22 mouse cellular contexts compared by ENCODE assay signal in genomic region chr7:115362117-115362516, GRCm38 (mm10).
DNase-seq lines count a peak whose midpoint lies in the region; ATAC-seq and TF ChIP-seq lines count a peak whose summit lies in the region.
"Had no signal": no experiment of that assay in that cellular context is flagged by ENCODE, and none has a peak within 500 bp of the region (broad histone marks: within the 10 kb centered on the region; RNA-seq: fewer than 3 reads in every experiment).

No protein-coding gene starts in this region.

- WGBS in intestine, postnatal 0 days: 87% methylated on average over 2 of the region's 2 CpGs
- WGBS in intestine, embryonic 15.5 days: 76% methylated on average over 2 of the region's 2 CpGs
- WGBS in midbrain, embryonic 11.5 days: 88% methylated on average over 2 of the region's 2 CpGs
- WGBS in midbrain, postnatal 0 days: 86% methylated on average over 2 of the region's 2 CpGs
- WGBS in stomach, postnatal 0 days: 82% methylated on average over 2 of the region's 2 CpGs

- no peaks in the 10 kb centered on the region for H3K4me1 ChIP-seq in intestine, postnatal 0 days (replicated peaks; ENCODE audit: control insufficient read depth, insufficient read depth, low read length)
- no peaks in the 10 kb centered on the region for H3K4me1 ChIP-seq in intestine, embryonic 15.5 days (replicated peaks)
- no peaks in the 10 kb centered on the region for H3K4me1 ChIP-seq in midbrain, embryonic 11.5 days (ENCODE audit: control insufficient read depth, insufficient read depth, low read length)
- no peaks in the 10 kb centered on the region for H3K4me1 ChIP-seq in midbrain, postnatal 0 days (ENCODE audit: insufficient read depth, low read length)
- no peaks in the 10 kb centered on the region for H3K4me1 ChIP-seq in G1E (ENCODE audit: insufficient read depth, low read depth, low read length)
- H3K4me1 ChIP-seq in stomach, postnatal 0 days (replicated peaks; ENCODE audit: control insufficient read depth, insufficient read depth): no peaks in the 10 kb centered on the region

- H3K4me2 ChIP-seq in intestine, postnatal 0 days (replicated peaks; ENCODE audit: low read depth): no peak overlapping the region
- H3K4me2 ChIP-seq in intestine, embryonic 15.5 days (replicated peaks): no peak overlapping the region
- no peak overlapping the region for H3K4me2 ChIP-seq in midbrain, embryonic 11.5 days
- no peak overlapping the region for H3K4me2 ChIP-seq in midbrain, postnatal 0 days (ENCODE audit: low read depth, low read length, poor library complexity, severe bottlenecking)
- H3K4me2 ChIP-seq in stomach, postnatal 0 days (replicated peaks; ENCODE audit: low read depth): no peak overlapping the region
- H3K4me2 ChIP-seq: forebrain, embryonic 13.5 days; hindbrain, embryonic 13.5 days had no signal

- no peaks in the 10 kb centered on the region for H3K36me3 ChIP-seq in intestine, postnatal 0 days (ENCODE audit: control insufficient read depth, insufficient read depth)
- H3K36me3 ChIP-seq in intestine, embryonic 15.5 days: no peaks in the 10 kb centered on the region
- no peaks in the 10 kb centered on the region for H3K36me3 ChIP-seq in midbrain, embryonic 11.5 days (ENCODE audit: control insufficient read depth, insufficient read depth, low read length)
- H3K36me3 ChIP-seq in midbrain, postnatal 0 days (ENCODE audit: insufficient read depth, low read length): no peaks in the 10 kb centered on the region
- H3K36me3 ChIP-seq in G1E (replicated peaks): no peaks in the 10 kb centered on the region
- H3K36me3 ChIP-seq in stomach, postnatal 0 days (ENCODE audit: control insufficient read depth, insufficient read depth, low read length): no peaks in the 10 kb centered on the region
- H3K36me3 ChIP-seq: embryonic facial prominence, embryonic 10.5 days; heart, embryonic 10.5 days; hindbrain, embryonic 13.5 days had no signal

- no peak overlapping the region for H3K27ac ChIP-seq in intestine, postnatal 0 days (ENCODE audit: low read depth, low read length)
- H3K27ac ChIP-seq in intestine, embryonic 15.5 days: no peak overlapping the region
- H3K27ac ChIP-seq in midbrain, embryonic 11.5 days (ENCODE audit: low read depth, low read length): no peak overlapping the region
- no peak overlapping the region for H3K27ac ChIP-seq in midbrain, postnatal 0 days (ENCODE audit: low read depth, low read length)
- H3K27ac ChIP-seq in stomach, postnatal 0 days (replicated peaks): no peak overlapping the region
- H3K27ac ChIP-seq: embryonic facial prominence, embryonic 10.5 days; forebrain, embryonic 13.5 days; heart, embryonic 10.5 days; hindbrain, embryonic 13.5 days; hindbrain, postnatal 0 days had no signal

- no peak overlapping the region for H3K4me3 ChIP-seq in intestine, postnatal 0 days (ENCODE audit: low read depth, low read length)
- H3K4me3 ChIP-seq in intestine, embryonic 15.5 days (replicated peaks): no peak overlapping the region
- no peak overlapping the region for H3K4me3 ChIP-seq in midbrain, embryonic 11.5 days (ENCODE audit: low read depth, low read length)
- H3K4me3 ChIP-seq in midbrain, postnatal 0 days (ENCODE audit: low read depth, low read length): no peak overlapping the region
- H3K4me3 ChIP-seq in G1E (ENCODE audit: low read depth, low read length): no peak overlapping the region
- no peak overlapping the region for H3K4me3 ChIP-seq in stomach, postnatal 0 days (ENCODE audit: low read depth, low read length)
- H3K4me3 ChIP-seq: embryonic facial prominence, embryonic 10.5 days; forebrain, embryonic 13.5 days; heart, embryonic 10.5 days; hindbrain, embryonic 13.5 days had no signal

- no peak for ATAC-seq in intestine, postnatal 0 days
- ATAC-seq in intestine, embryonic 15.5 days: no peak
- no peak for ATAC-seq in midbrain, embryonic 11.5 days (ENCODE audit: low FRiP score)
- ATAC-seq in midbrain, postnatal 0 days (ENCODE audit: low FRiP score): no peak
- no peak for ATAC-seq in G1E (ENCODE audit: extremely low read depth, insufficient number of reproducible peaks, low FRiP score, poor library complexity, severe bottlenecking)
- ATAC-seq in stomach, postnatal 0 days (ENCODE audit: low FRiP score, low TSS enrichment): no peak
- ATAC-seq: activated CD4-positive, CD25-positive, alpha-beta regulatory T cell, adult 4 months; forebrain, embryonic 13.5 days; forebrain, postnatal 0 days; hindbrain, postnatal 0 days had no signal

- H3K9me3 ChIP-seq in intestine, postnatal 0 days (ENCODE audit: control insufficient read depth): no peaks in the 10 kb centered on the region
- H3K9me3 ChIP-seq in intestine, embryonic 15.5 days: no peaks in the 10 kb centered on the region
- no peaks in the 10 kb centered on the region for H3K9me3 ChIP-seq in midbrain, embryonic 11.5 days (ENCODE audit: control insufficient read depth, low read length)
- no peaks in the 10 kb centered on the region for H3K9me3 ChIP-seq in midbrain, postnatal 0 days (ENCODE audit: low read length)
- H3K9me3 ChIP-seq in G1E (replicated peaks): no peaks in the 10 kb centered on the region
- H3K9me3 ChIP-seq in stomach, postnatal 0 days (ENCODE audit: control insufficient read depth, low read length): no peaks in the 10 kb centered on the region
- H3K9me3 ChIP-seq: embryonic facial prominence, embryonic 10.5 days; heart, embryonic 10.5 days; hindbrain, embryonic 13.5 days had no signal

- DNase-seq in midbrain, embryonic 11.5 days (ENCODE audit: low spot score, missing footprints): peak; percentile 68
- DNase-seq in midbrain, postnatal 0 days (ENCODE audit: low spot score): no peak
- no peak for DNase-seq in G1E (ENCODE audit: low spot score)
- DNase-seq in stomach, postnatal 0 days (ENCODE audit: low spot score): no peak
- DNase-seq in testis, postnatal 14 days (ENCODE audit: low spot score): no peak
- DNase-seq in adrenal gland, adult (ENCODE audit: inconsistent age in 2 of 2, low spot score in 1 of 2): no peak
- DNase-seq: adrenal gland, adult 2 months; adrenal gland, postnatal 25 days; cerebellum, adult 18-20 months; cerebellum, adult 9-11 months; forebrain, postnatal 0 days; gastrocnemius, postnatal 36 days; heart, adult 11 months; heart, postnatal 10 days had no signal

- no peak for TF ChIP-seq EP300 in stomach, postnatal 0 days (optimal IDR thresholded peaks at IDR 0.05)

- no peak overlapping the region for H3K9ac ChIP-seq in intestine, postnatal 0 days (ENCODE audit: low read depth, low read length)
- H3K9ac ChIP-seq in intestine, embryonic 15.5 days: no peak overlapping the region
- no peak overlapping the region for H3K9ac ChIP-seq in midbrain, embryonic 11.5 days (ENCODE audit: low read length)
- no peak overlapping the region for H3K9ac ChIP-seq in midbrain, postnatal 0 days (replicated peaks; ENCODE audit: low read length, poor library complexity, severe bottlenecking)
- no peak overlapping the region for H3K9ac ChIP-seq in stomach, postnatal 0 days (ENCODE audit: low read length)
- H3K9ac ChIP-seq: forebrain, embryonic 13.5 days; forebrain, postnatal 0 days; hindbrain, embryonic 13.5 days had no signal

- H3K27me3 ChIP-seq in intestine, postnatal 0 days (replicated peaks; ENCODE audit: control insufficient read depth, insufficient read depth, low read length): no peaks in the 10 kb centered on the region
- H3K27me3 ChIP-seq in intestine, embryonic 15.5 days (replicated peaks): no peaks in the 10 kb centered on the region
- no peaks in the 10 kb centered on the region for H3K27me3 ChIP-seq in midbrain, embryonic 11.5 days (ENCODE audit: control insufficient read depth, insufficient read depth, low read length)
- no peaks in the 10 kb centered on the region for H3K27me3 ChIP-seq in midbrain, postnatal 0 days (ENCODE audit: insufficient read depth, low read length)
- peaks cover 6% of the 10 kb centered on the region for H3K27me3 ChIP-seq in G1E (ENCODE audit: insufficient read depth, low read length)
- no peaks in the 10 kb centered on the region for H3K27me3 ChIP-seq in stomach, postnatal 0 days (ENCODE audit: control insufficient read depth, insufficient read depth, low read length)
- H3K27me3 ChIP-seq: forebrain, embryonic 13.5 days had no signal

- peak; percentile 21; the same call in 1 of the 2 replicates for TF ChIP-seq CTCF in intestine, postnatal 0 days (IDR thresholded peaks at IDR 0.05; ENCODE audit: low read depth)
- TF ChIP-seq CTCF in midbrain, postnatal 0 days (IDR thresholded peaks at IDR 0.05): no peak
- TF ChIP-seq CTCF in G1E (IDR thresholded peaks at IDR 0.05; ENCODE audit: low read depth, low read length): 0 out of 2 replicates have a peak, but pooled peaks have one; percentile 28
- peak; percentile 9; the same call in 1 of the 2 replicates for TF ChIP-seq CTCF in stomach, postnatal 0 days (IDR thresholded peaks at IDR 0.05; ENCODE audit: low read depth)
